Mouse (Mus musculus) cerebellum, adult 2 months (tissue): ENCODE measurements at regions not wholly inside any gene's neighbourhood (a gene's known extent, or its start where the extent isn't known, plus 50 kb on each side); places are given as distances from the start of the nearest gene placed in this dataset.

Source experiments
- CTCF ChIP-seq: fragments of 200-500 bp; IDR thresholded peaks from 2 replicates; pipeline ENCODE4 v1.5.1; 2011; ENCODE audit warnings: low read depth, mild to moderate bottlenecking, control low read depth, low read length, moderate library complexity, borderline replicate concordance; ENCODE audit not compliant: insufficient read depth
- POLR2A ChIP-seq: fragments of 200-500 bp; IDR thresholded peaks from 2 replicates; pipeline ENCODE4 v1.6.1; 2011; ENCODE audit warnings: low read length, control low read depth, borderline replicate concordance; ENCODE audit not compliant: insufficient read depth

GRCm38 (mm10) chr8:113512856-113513255 is 122.5 kb upstream of the Mon1b start:
- no peak for TF ChIP-seq CTCF
- TF ChIP-seq POLR2A, result no peak
